Mouse (Mus musculus) testis, adult 2 months (tissue): ENCODE measurements at regions not wholly inside any gene's neighbourhood (a gene's known extent, or its start where the extent isn't known, plus 50 kb on each side); places are given as distances from the start of the nearest gene placed in this dataset.

ENCODE experiments used
- CTCF ChIP-seq: fragments of 200-500 bp; IDR thresholded peaks from 2 replicates; pipeline ENCODE4 v1.5.1; 2012; ENCODE audit warnings: low read depth, mild to moderate bottlenecking, inconsistent platforms, low read length, moderate library complexity; ENCODE audit not compliant: control insufficient read depth, insufficient read depth, insufficient replicate concordance
- POLR2A ChIP-seq: fragments of 200-500 bp; IDR thresholded peaks from 2 replicates; pipeline ENCODE4 v1.6.1; 2012; ENCODE audit warnings: low read depth, mild to moderate bottlenecking, inconsistent platforms, low read length, moderate library complexity; ENCODE audit not compliant: control insufficient read depth

DNA sequence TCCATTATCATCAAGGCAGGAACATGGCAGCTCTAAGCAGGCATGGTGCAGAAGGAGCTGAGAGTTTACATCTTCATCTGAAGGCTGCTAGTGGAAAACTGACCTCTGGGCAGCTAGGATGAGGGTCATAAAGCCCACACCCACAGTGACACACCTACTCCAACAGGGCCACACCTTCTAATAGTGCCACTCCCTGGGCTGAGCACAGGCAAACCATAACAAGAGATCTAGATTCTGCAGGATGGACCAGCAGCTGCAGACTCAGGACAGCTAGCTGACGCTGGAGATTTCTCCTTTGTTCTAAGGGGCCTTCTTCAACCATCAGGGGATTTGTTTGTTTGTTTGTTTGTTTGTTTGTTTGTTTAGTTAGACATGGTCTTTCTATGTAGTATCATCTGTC, 79.6 kb upstream of the Bod1 start:
- TF ChIP-seq CTCF (no peak), POLR2A (no peak)
